Mouse (Mus musculus) heart, embryonic 15.5 days (tissue): ENCODE results near the gene Dbx2. TPM values are rescaled to one million over a fixed set of nuclear protein-coding genes. Genes with fewer than 3 reads are reported as not detected.

Experiments used
- ATAC-seq: fragments of 200-750 bp; cut with Nextera tagmentation; replicated peaks from 2 replicates; pipeline ENCODE4 v1.8.0; 2017; ENCODE audit warnings: low read depth, moderate TSS enrichment; ENCODE audit not compliant: insufficient number of reproducible peaks, insufficient read depth, low FRiP score
- H3K27ac ChIP-seq: fragments of 300-500 bp; sonication (generic); 2 replicates; pipeline ENCODE4 v1.5.1; 2015; ENCODE audit warnings: mild to moderate bottlenecking, inconsistent platforms
- H3K27me3 ChIP-seq: fragments of 300-500 bp; sonication (generic); 2 replicates; pipeline ENCODE4 v1.6.1; 2015; ENCODE audit warnings: inconsistent platforms
- H3K36me3 ChIP-seq: fragments of 300-500 bp; sonication (generic); 2 replicates; pipeline ENCODE4 v1.6.1; 2015; ENCODE audit warnings: mild to moderate bottlenecking, inconsistent platforms
- H3K4me1 ChIP-seq: fragments of 300-500 bp; sonication (generic); replicated peaks from 2 replicates; pipeline ENCODE4 v1.6.1; 2015; ENCODE audit warnings: inconsistent platforms
- H3K4me2 ChIP-seq: fragments of 300-500 bp; sonication (generic); 2 replicates; pipeline ENCODE4 v1.6.1; 2015; ENCODE audit warnings: inconsistent platforms, mild to moderate bottlenecking, moderate library complexity
- H3K4me3 ChIP-seq: fragments of 300-500 bp; sonication (generic); 2 replicates; pipeline ENCODE4 v1.5.1; 2015; ENCODE audit warnings: mild to moderate bottlenecking, inconsistent platforms
- H3K9ac ChIP-seq: fragments of 300-500 bp; sonication (generic); 2 replicates; pipeline ENCODE4 v1.6.1; 2015; ENCODE audit warnings: mild to moderate bottlenecking, inconsistent platforms
- H3K9me3 ChIP-seq: fragments of 300-500 bp; sonication (generic); replicated peaks from 2 replicates; pipeline ENCODE4 v1.6.1; 2016; ENCODE audit warnings: inconsistent platforms
- WGBS: fragments of 180-500 bp; shearing (Covaris S2); methylation state at CpG from one replicate; pipeline ENCODE4 v1.1.7; 2015; ENCODE audit warnings: mixed read lengths; 5-methylcytosine and 5-hydroxymethylcytosine counted together
- polyA plus RNA-seq: library from polyadenylated mRNA; unstranded; fragments of >200 nt; fragmentation: Nextera tagmentation; extraction: Ambion mirVana; gene quantifications from 2 replicates; pipeline ENCODE4 v1.2.1, GENCODE M21; 2015

Gene Dbx2
- polyA plus RNA-seq, 1 experiment from 2014 or later, result not detected

GRCm38 (mm10) chr15:95622797-95623196, 33.0 kb downstream of the Dbx2 start:
- H3K9ac ChIP-seq, result no peak overlapping the region
- H3K27me3 ChIP-seq, result no peaks in the 10 kb centered on the region
- H3K4me2 ChIP-seq, result no peak overlapping the region
- no peak overlapping the region for H3K27ac ChIP-seq
- H3K4me1 ChIP-seq, result no peaks in the 10 kb centered on the region
- H3K36me3 ChIP-seq, result no peaks in the 10 kb centered on the region
- H3K9me3 ChIP-seq, result no peaks in the 10 kb centered on the region
- H3K4me3 ChIP-seq, result no peak overlapping the region
- ATAC-seq, result no peak
- 74% methylated on average over 8 of the region's 8 CpGs for WGBS

- no peak for ATAC-seq
- Histone ChIP-seq H3K4me2 (no peak overlapping the region), H3K4me3 (no peak overlapping the region), H3K9ac (no peak overlapping the region), H3K36me3 (no peaks in the 10 kb centered on the region), H3K27me3 (no peaks in the 10 kb centered on the region), H3K4me1 (no peaks in the 10 kb centered on the region), H3K9me3 (no peaks in the 10 kb centered on the region), H3K27ac (no peak overlapping the region)
- 83% methylated on average over 1 of the region's 1 CpGs for WGBS
Measured at GRCm38 (mm10) chr15:95612600-95612999, 43.2 kb downstream of the Dbx2 start.

GRCm38 (mm10) chr15:95601179-95601578, 54.6 kb downstream of the Dbx2 start:
- no peak for ATAC-seq
- Histone ChIP-seq H3K4me1 (no peaks in the 10 kb centered on the region), H3K9ac (no peak overlapping the region), H3K27me3 (no peaks in the 10 kb centered on the region), H3K27ac (no peak overlapping the region), H3K4me2 (no peak overlapping the region), H3K36me3 (no peaks in the 10 kb centered on the region), H3K9me3 (no peaks in the 10 kb centered on the region), H3K4me3 (no peak overlapping the region)
- 78% methylated on average over 6 of the region's 6 CpGs for WGBS

GRCm38 (mm10) chr15:95598630-95599029, 57.1 kb downstream of the Dbx2 start:
- no peak for ATAC-seq
- 71% methylated on average over 1 of the region's 1 CpGs for WGBS
- Histone ChIP-seq H3K4me3 (no peak overlapping the region), H3K4me2 (no peak overlapping the region), H3K27ac (no peak overlapping the region), H3K36me3 (no peaks in the 10 kb centered on the region), H3K9ac (no peak overlapping the region), H3K9me3 (no peaks in the 10 kb centered on the region), H3K4me1 (no peaks in the 10 kb centered on the region), H3K27me3 (no peaks in the 10 kb centered on the region)

- Histone ChIP-seq H3K4me3 (no peak overlapping the region), H3K9me3 (no peaks in the 10 kb centered on the region), H3K27ac (no peak overlapping the region), H3K36me3 (no peaks in the 10 kb centered on the region), H3K27me3 (no peaks in the 10 kb centered on the region), H3K4me1 (no peaks in the 10 kb centered on the region), H3K9ac (no peak overlapping the region), H3K4me2 (no peak overlapping the region)
- no peak for ATAC-seq
- WGBS, result 90% methylated on average over 15 of the region's 15 CpGs
Measured at GRCm38 (mm10) chr15:95586906-95587305, 68.9 kb downstream of the Dbx2 start.

- no peaks in the 10 kb centered on the region for H3K27me3 ChIP-seq
- no peaks in the 10 kb centered on the region for H3K4me1 ChIP-seq
- no peak for ATAC-seq
- WGBS, result 59% methylated on average over 4 of the region's 4 CpGs
- no peak overlapping the region for H3K9ac ChIP-seq
- no peak overlapping the region for H3K4me2 ChIP-seq
- no peak overlapping the region for H3K4me3 ChIP-seq
- H3K9me3 ChIP-seq, result no peaks in the 10 kb centered on the region
- no peaks in the 10 kb centered on the region for H3K36me3 ChIP-seq
- no peak overlapping the region for H3K27ac ChIP-seq
Measured at GRCm38 (mm10) chr15:95584891-95585290, 70.9 kb downstream of the Dbx2 start.

DNA sequence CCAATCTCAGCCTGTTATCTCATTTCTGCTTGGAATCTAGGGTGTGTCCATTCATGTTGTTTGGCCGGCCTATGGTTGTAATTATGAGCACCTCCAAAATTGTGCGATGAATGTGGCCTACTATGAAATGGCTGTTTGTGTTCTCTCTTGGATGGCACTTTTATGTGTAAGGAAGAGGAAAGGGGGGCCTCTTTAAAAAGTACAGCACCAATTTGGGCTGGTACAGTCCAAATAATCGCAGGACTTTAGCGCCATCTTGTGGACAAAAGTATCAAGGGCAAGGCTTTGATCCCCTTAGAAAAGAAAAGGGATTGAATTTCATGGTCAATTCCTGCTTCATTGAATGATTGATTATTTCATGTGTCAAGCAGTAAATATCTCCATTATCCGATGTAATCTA, 81.1 kb downstream of the Dbx2 start:
- 16% methylated on average over 5 of the region's 5 CpGs for WGBS
- H3K27ac ChIP-seq, result no peak overlapping the region
- ATAC-seq, result no peak

More for the DNA sequence above, 81.1 kb downstream of the Dbx2 start:
- Histone ChIP-seq H3K4me1 (no peaks in the 10 kb centered on the region), H3K9me3 (no peaks in the 10 kb centered on the region), H3K9ac (no peak overlapping the region), H3K27me3 (peaks cover 12% of the 10 kb centered on the region), H3K4me2 (no peak overlapping the region), H3K4me3 (no peak overlapping the region), H3K36me3 (no peaks in the 10 kb centered on the region)

Other genes starting within 250 kb of the Dbx2 start
- 0.91 and 3.0 TPM in 2 replicates for gene Nell2, start 127.4 kb downstream of the Dbx2 start, polyA plus RNA-seq
- gene Ano6, start 134.9 kb upstream of the Dbx2 start, polyA plus RNA-seq, result 27.2 and 34.4 TPM in 2 replicates